Mouse (Mus musculus): Measurements from ENCODE around the gene Crtap.

DNA sequence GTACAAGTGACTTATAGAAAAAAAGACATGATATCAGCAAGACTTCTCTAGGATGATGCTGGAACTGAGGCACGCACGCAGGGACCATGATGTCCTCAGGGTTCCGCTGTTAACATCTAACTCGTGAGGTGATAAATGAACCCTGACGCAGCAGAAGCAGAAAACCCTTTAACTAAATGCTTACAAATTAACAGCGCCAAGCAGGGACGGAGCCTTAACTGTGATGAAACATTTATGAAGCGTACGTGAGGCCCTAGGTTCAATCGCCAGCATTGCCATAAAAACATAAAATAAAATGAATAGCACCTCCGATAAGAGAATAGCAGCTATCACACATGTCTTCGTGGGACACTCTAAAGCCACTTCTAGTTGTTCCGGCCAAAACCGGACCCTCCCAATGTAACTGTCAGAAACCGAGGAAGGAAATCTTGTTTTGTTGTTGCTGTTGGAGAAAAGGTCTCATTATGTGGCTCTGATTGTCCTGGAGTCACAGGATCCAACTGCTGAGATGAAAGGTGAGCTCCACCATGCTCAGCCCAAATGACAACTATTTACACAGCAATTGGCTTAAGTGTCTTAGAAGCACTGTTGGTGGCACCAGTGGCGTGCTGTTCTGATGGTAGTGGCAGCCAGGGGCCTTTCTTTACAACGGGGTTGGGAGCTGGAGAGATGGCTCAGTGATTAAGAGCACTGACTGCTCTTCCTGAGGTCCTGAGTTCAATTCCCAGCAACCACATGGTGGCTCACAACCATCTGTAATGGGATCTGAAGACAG, 7.4 kb downstream of the Crtap start:
- no peak for TF ChIP-seq CTCF (IDR thresholded peaks at IDR 0.05; ENCODE audit: insufficient read depth, low read length)
- no peak for TF ChIP-seq POLR2A (IDR thresholded peaks at IDR 0.05; ENCODE audit: borderline replicate concordance, extremely low read depth, low read depth, low read length)

Measured in lung, adult 2 months (tissue).